Mouse (Mus musculus) activated CD4-positive, CD25-positive, alpha-beta regulatory T cell, adult 4 months (primary cell): ENCODE measurements around the gene Prps2. TPM values are rescaled to one million over a fixed set of nuclear protein-coding genes. Genes with fewer than 3 reads are reported as not detected.
"Not testable (repeated sequence)": the region's sequence is repeated elsewhere in the genome, so short reads cannot be mapped to it uniquely, and the experiment has no call there.

Experiments used
- ATAC-seq: one replicate; pipeline ENCODE4 v1.8.0; 2017
- polyA plus RNA-seq, 2 experiments: library from polyadenylated mRNA; unstranded; fragments of 100-300 nt; shearing (Covaris generic); gene quantifications; one replicate each; pipeline ENCODE4 v1.2.1; 2017

Gene Prps2
- polyA plus RNA-seq, result 10 to 100 TPM; 67.7 to 78.2 TPM

- ATAC-seq, result peak; percentile 69
These were observed at the start of gene Prps2 for GRCm38 (mm10) chrX:167382047-167382853. Gene Prps2, minus strand, starts transcription at chrX:167382749.

GRCm38 (mm10) chrX:167417654-167418053 is 35.1 kb upstream of the Prps2 start:
- ATAC-seq, result no peak

GRCm38 (mm10) chrX:167394940-167395339 is 12.4 kb upstream of the Prps2 start:
- ATAC-seq, result no peak

GRCm38 (mm10) chrX:167386647-167387046 is 4.1 kb upstream of the Prps2 start:
- ATAC-seq, result no peak

GRCm38 (mm10) chrX:167382854-167383186 is 271 bp upstream of the Prps2 start:
- peak; percentile 76 for ATAC-seq

GRCm38 (mm10) chrX:167381583-167382046 is 934 bp downstream of the Prps2 start:
- ATAC-seq, result no peak

GRCm38 (mm10) chrX:167380073-167380472 is 2.5 kb downstream of the Prps2 start:
- no peak for ATAC-seq

GRCm38 (mm10) chrX:167361231-167361630 is 21.3 kb downstream of the Prps2 start:
- not testable (repeated sequence) for ATAC-seq

- ATAC-seq, result no peak
These were observed 22.8 kb downstream of the Prps2 start for GRCm38 (mm10) chrX:167359704-167360103.

- ATAC-seq, result peak; percentile 61
These were observed 25.1 kb downstream of the Prps2 start for GRCm38 (mm10) chrX:167357415-167357814.

GRCm38 (mm10) chrX:167355965-167356364 is 26.6 kb downstream of the Prps2 start:
- no peak for ATAC-seq

- no peak for ATAC-seq
These were observed 28.9 kb downstream of the Prps2 start for GRCm38 (mm10) chrX:167353617-167354016.

- ATAC-seq, result no peak
These were observed 36.1 kb downstream of the Prps2 start for GRCm38 (mm10) chrX:167346440-167346839.

GRCm38 (mm10) chrX:167344356-167344755 is 38.2 kb downstream of the Prps2 start:
- no peak for ATAC-seq

GRCm38 (mm10) chrX:167341811-167342210 is 40.7 kb downstream of the Prps2 start:
- ATAC-seq, result peak; percentile 52

GRCm38 (mm10) chrX:167340190-167340589 is 42.4 kb downstream of the Prps2 start:
- no peak for ATAC-seq

GRCm38 (mm10) chrX:167337990-167338389 is 44.6 kb downstream of the Prps2 start:
- no peak for ATAC-seq

GRCm38 (mm10) chrX:167334571-167334970 is 48.0 kb downstream of the Prps2 start:
- no peak for ATAC-seq

GRCm38 (mm10) chrX:167332607-167333006 is 49.9 kb downstream of the Prps2 start:
- no peak for ATAC-seq

GRCm38 (mm10) chrX:167330993-167331392 is 51.6 kb downstream of the Prps2 start:
- peak; percentile 55 for ATAC-seq

- peak; percentile 62 for ATAC-seq
These were observed 52.1 kb downstream of the Prps2 start, which contains the start of gene Tlr7 for GRCm38 (mm10) chrX:167330399-167330798. Gene Tlr7, minus strand, starts transcription at chrX:167330558.

GRCm38 (mm10) chrX:167329620-167330019 is 52.9 kb downstream of the Prps2 start:
- no peak for ATAC-seq

- ATAC-seq, result no peak
These were observed 53.5 kb downstream of the Prps2 start for GRCm38 (mm10) chrX:167329098-167329497.

- no peak for ATAC-seq
These were observed 54.0 kb downstream of the Prps2 start for GRCm38 (mm10) chrX:167328519-167328918.
